Mouse (Mus musculus): Measurements from ENCODE around the gene Apobec3. TPM values are rescaled to one million over a fixed set of nuclear protein-coding genes. Genes with fewer than 3 reads are reported as not detected.

Gene Apobec3
- polyA plus RNA-seq, 1 experiment from 2014 or later: 19.8 TPM

GRCm38 (mm10) chr15:79951226-79951625 is 59.8 kb downstream of the Apobec3 start:
- Histone ChIP-seq H3K9me3 (ENCODE audit: low read depth, low read length) (no peaks in the 10 kb centered on the region), H3K4me2 (no peak overlapping the region; the same call in 1 of the 2 replicates), H3K4me3 (ENCODE audit: low read depth, low read length) (no peak overlapping the region), H3K27me3 (ENCODE audit: insufficient read depth, low read length) (no peaks in the 10 kb centered on the region), H3K36me3 (ENCODE audit: insufficient read depth) (no peaks in the 10 kb centered on the region), H3K9ac (no peak overlapping the region), H3K27ac (ENCODE audit: low read depth) (peak overlapping the region; percentile 79), H3K4me1 (ENCODE audit: insufficient read depth) (peaks cover 30% of the 10 kb centered on the region)
- ATAC-seq (ENCODE audit: insufficient read depth) (no peak), DNase-seq (no peak)
- 65% methylated on average over 6 of the region's 6 CpGs for WGBS
- no peak for TF ChIP-seq CTCF (IDR thresholded peaks at IDR 0.05; ENCODE audit: low read depth)

- H3K27ac ChIP-seq (ENCODE audit: low read depth): peak overlapping the region; percentile 79
Measured at GRCm38 (mm10) chr15:79951730-79952503, 60.5 kb downstream of the Apobec3 start.

DNA sequence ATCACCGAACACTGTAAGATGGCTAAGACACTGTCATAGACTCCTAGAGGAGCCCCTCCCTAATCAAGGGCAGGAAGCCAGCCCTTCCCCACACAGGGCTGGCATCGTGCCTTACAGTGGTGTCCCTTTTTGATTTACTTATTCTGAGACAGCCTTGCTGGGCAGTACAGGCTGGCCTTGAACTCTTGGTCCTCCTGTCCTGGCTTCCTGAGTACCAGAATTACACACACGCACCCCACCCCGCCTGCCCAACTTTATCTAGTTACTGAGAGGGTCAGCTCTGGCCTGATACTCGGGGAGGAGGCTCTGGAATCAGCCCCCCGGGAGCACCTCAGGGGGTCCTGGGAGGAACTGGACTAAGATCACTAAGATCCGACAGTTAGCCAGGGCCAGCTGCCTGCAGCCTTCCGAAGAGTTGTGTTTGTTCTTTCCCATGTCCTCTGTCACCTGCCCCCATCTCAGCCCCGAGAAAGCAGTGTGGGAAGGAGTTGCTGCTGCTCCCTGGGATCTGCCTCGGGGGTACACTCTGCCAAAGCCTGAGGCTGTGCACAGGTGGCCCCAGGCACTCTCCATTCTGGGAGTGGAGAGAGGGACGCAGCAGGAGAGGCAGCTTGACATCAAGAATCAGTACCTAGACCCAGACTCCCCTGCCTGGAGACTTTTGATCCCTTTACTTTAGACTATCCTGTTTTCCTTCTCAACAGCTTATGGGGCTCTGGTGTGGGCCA is 61.2 kb downstream of the Apobec3 start:
- WGBS: 27% methylated on average over 11 of the region's 11 CpGs
- Histone ChIP-seq H3K9ac (no peak overlapping the region), H3K27ac (ENCODE audit: low read depth) (peak overlapping the region; percentile 74; the same call in 1 of the 2 replicates), H3K27me3 (ENCODE audit: insufficient read depth, low read length) (no peaks in the 10 kb centered on the region), H3K4me3 (ENCODE audit: low read depth, low read length) (no peak overlapping the region), H3K4me2 (peak overlapping the region; percentile 42; the same call in 1 of the 2 replicates), H3K4me1 (ENCODE audit: insufficient read depth) (peaks cover 30% of the 10 kb centered on the region), H3K9me3 (ENCODE audit: low read depth, low read length) (no peaks in the 10 kb centered on the region), H3K36me3 (ENCODE audit: insufficient read depth) (no peaks in the 10 kb centered on the region)
- TF ChIP-seq CTCF (IDR thresholded peaks at IDR 0.05; ENCODE audit: low read depth): no peak
- DNase-seq (peak; percentile 83), ATAC-seq (ENCODE audit: insufficient read depth) (no peak; the same call in 1 of the 2 replicates)

More at GRCm38 (mm10) chr15:79951730-79952503, 60.5 kb downstream of the Apobec3 start:
- DNase-seq (peak; percentile 82), ATAC-seq (ENCODE audit: insufficient read depth) (peak; percentile 50)
- Histone ChIP-seq H3K4me3 (ENCODE audit: low read depth, low read length) (no peak overlapping the region), H3K9ac (peak overlapping the region; percentile 35; the same call in 1 of the 2 replicates), H3K9me3 (ENCODE audit: low read depth, low read length) (no peaks in the 10 kb centered on the region), H3K4me2 (peak overlapping the region; percentile 42; the same call in 1 of the 2 replicates), H3K27me3 (ENCODE audit: insufficient read depth, low read length) (no peaks in the 10 kb centered on the region), H3K4me1 (ENCODE audit: insufficient read depth) (peaks cover 30% of the 10 kb centered on the region), H3K36me3 (ENCODE audit: insufficient read depth) (no peaks in the 10 kb centered on the region)
- 19% methylated on average over 14 of the region's 14 CpGs for WGBS
- TF ChIP-seq CTCF (IDR thresholded peaks at IDR 0.05; ENCODE audit: low read depth): no peak

GRCm38 (mm10) chr15:79953470-79953869 is 62.0 kb downstream of the Apobec3 start:
- no peak for TF ChIP-seq CTCF (IDR thresholded peaks at IDR 0.05; ENCODE audit: low read depth)
- no peak for ATAC-seq (ENCODE audit: insufficient read depth)

DNA sequence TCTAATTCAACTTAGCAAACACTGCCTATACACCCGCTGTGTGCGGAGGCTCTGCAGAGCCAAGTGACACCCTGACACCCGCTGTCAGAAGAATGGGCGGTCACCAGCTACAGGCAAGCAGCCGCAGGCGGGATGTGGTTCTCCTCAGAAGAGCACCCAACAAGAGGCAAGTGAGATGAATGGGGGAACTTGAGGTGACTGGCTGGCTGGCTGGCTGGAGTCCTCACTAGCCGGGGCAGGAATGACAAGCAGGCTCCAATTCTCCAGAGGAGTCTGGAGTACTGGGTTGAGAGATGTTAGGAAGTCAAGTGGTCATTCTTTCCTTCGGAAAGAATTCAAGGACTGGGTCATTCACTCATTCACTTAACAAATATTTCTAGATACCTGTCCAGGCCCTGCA is 65.1 kb downstream of the Apobec3 start:
- no peak for DNase-seq
- Histone ChIP-seq H3K9ac (no peak overlapping the region), H3K36me3 (ENCODE audit: insufficient read depth) (no peaks in the 10 kb centered on the region), H3K4me2 (no peak overlapping the region), H3K27ac (ENCODE audit: low read depth) (no peak overlapping the region), H3K4me1 (ENCODE audit: insufficient read depth) (peaks cover 15% of the 10 kb centered on the region), H3K4me3 (ENCODE audit: low read depth, low read length) (no peak overlapping the region), H3K9me3 (ENCODE audit: low read depth, low read length) (no peaks in the 10 kb centered on the region), H3K27me3 (ENCODE audit: insufficient read depth, low read length) (no peaks in the 10 kb centered on the region)
- peak; percentile 35; the same call in 1 of the 2 replicates for ATAC-seq (ENCODE audit: insufficient read depth)
- no peak for TF ChIP-seq CTCF (IDR thresholded peaks at IDR 0.05; ENCODE audit: low read depth)
- WGBS: 53% methylated on average over 8 of the region's 8 CpGs

More at GRCm38 (mm10) chr15:79953470-79953869, 62.0 kb downstream of the Apobec3 start:
- H3K36me3 ChIP-seq (ENCODE audit: insufficient read depth): no peaks in the 10 kb centered on the region
- no peaks in the 10 kb centered on the region for H3K27me3 ChIP-seq (ENCODE audit: insufficient read depth, low read length)
- DNase-seq: peak; percentile 38
- H3K27ac ChIP-seq (ENCODE audit: low read depth): peak overlapping the region; percentile 74; the same call in 1 of the 2 replicates
- WGBS: 64% methylated on average over 7 of the region's 7 CpGs
- no peak overlapping the region for H3K4me3 ChIP-seq (ENCODE audit: low read depth, low read length)
- H3K4me1 ChIP-seq (ENCODE audit: insufficient read depth): peaks cover 30% of the 10 kb centered on the region
- H3K4me2 ChIP-seq: no peak overlapping the region
- no peak overlapping the region for H3K9ac ChIP-seq
- H3K9me3 ChIP-seq (ENCODE audit: low read depth, low read length): no peaks in the 10 kb centered on the region

DNA sequence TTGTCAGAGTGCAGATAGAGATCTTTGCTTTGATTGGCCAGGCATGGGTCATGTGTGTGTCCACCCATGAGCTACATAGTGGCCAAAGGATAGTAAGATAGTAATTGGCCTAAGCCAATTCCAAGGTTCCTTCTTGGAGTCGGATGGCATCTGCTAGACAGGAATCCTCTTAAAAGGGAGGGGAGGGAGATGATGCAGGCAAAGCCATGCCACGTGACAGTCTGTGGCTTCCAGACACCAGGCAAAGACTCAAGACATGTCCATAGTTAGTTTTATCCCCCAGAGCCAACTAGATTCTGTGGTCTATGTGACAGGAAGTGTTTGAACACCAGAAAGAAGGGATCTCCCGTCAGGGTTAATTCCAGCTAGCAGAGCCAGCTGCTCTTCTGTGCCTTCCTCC is 67.0 kb downstream of the Apobec3 start:
- Histone ChIP-seq H3K36me3 (ENCODE audit: insufficient read depth) (no peaks in the 10 kb centered on the region), H3K27ac (ENCODE audit: low read depth) (no peak overlapping the region), H3K9me3 (ENCODE audit: low read depth, low read length) (no peaks in the 10 kb centered on the region), H3K4me1 (ENCODE audit: insufficient read depth) (peaks cover 2% of the 10 kb centered on the region; the same call in 1 of the 2 replicates), H3K4me2 (no peak overlapping the region), H3K4me3 (ENCODE audit: low read depth, low read length) (no peak overlapping the region), H3K9ac (no peak overlapping the region), H3K27me3 (ENCODE audit: insufficient read depth, low read length) (no peaks in the 10 kb centered on the region)
- ATAC-seq (ENCODE audit: insufficient read depth): no peak
- 50% methylated on average over 3 of the region's 3 CpGs for WGBS
- DNase-seq: no peak
- no peak for TF ChIP-seq CTCF (IDR thresholded peaks at IDR 0.05; ENCODE audit: low read depth)

Measured in lung, embryonic 14.5 days (tissue).